Mouse (Mus musculus) heart, postnatal 0 days (tissue): ENCODE measurements around the gene Omg.

Experiments used
- CTCF ChIP-seq: IDR thresholded peaks from 2 replicates; pipeline ENCODE4 v1.5.1; 2016; ENCODE audit warnings: antibody characterized with exemption, control low read depth, low read depth
- EP300 ChIP-seq: IDR thresholded peaks from 2 replicates; pipeline ENCODE4 v1.6.1; 2016; ENCODE audit warnings: antibody characterized with exemption, low read depth

GRCm38 (mm10) chr11:79530333-79530761, 26.5 kb upstream of the Omg start, which contains the start of the genes Evi2 and Evi2a:
- TF ChIP-seq CTCF (no peak), EP300 (no peak)
